Mouse (Mus musculus): Measurements from ENCODE around the gene Smim22. TPM values are rescaled to one million over a fixed set of nuclear protein-coding genes. Genes with fewer than 3 reads are reported as not detected.

Gene Smim22
- not detected for polyA plus RNA-seq (2017; shearing (Covaris generic))

GRCm38 (mm10) chr16:5007067-5007466 lies at the start of gene Smim22:
TSS of gene Smim22 (plus strand) at chr16:5007288.
- ATAC-seq: no peak

- ATAC-seq: no peak
These were observed 49.6 kb upstream of the Smim22 start for GRCm38 (mm10) chr16:4957446-4957845.

GRCm38 (mm10) chr16:4960260-4960659 lies 46.8 kb upstream of the Smim22 start:
- no peak for ATAC-seq

DNA sequence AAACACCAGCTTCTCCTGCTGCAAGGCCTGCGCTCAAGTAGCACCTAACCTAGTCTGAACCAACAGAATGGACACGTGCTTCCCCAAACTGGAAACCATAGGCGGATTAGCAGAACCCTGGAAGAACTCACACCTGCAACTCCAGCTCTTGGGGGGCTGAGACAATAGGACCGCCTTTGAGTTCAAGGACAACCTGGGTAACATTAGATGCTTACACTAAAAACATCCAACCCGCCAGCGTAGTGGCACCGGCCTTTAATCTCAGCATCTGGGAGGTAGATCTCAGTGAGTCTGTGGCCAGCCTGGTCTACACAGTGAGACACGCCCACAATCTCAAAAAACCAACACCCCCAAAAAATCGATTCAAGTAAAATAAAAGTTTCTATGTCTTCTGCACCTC lies 43.7 kb upstream of the Smim22 start:
- no peak for ATAC-seq

- peak; percentile 95 for ATAC-seq
These were observed 43.0 kb upstream of the Smim22 start, which contains the start of gene Anks3 for GRCm38 (mm10) chr16:4963797-4964709. TSS of gene Anks3 (minus strand) at chr16:4964205.

- ATAC-seq: peak; percentile 8
These were observed 42.2 kb upstream of the Smim22 start for GRCm38 (mm10) chr16:4964731-4965391.

- no peak for ATAC-seq
These were observed 41.5 kb upstream of the Smim22 start for GRCm38 (mm10) chr16:4965392-4966129.

GRCm38 (mm10) chr16:4968426-4968825 lies 38.7 kb upstream of the Smim22 start:
- ATAC-seq: no peak

GRCm38 (mm10) chr16:4969055-4969843 lies 37.8 kb upstream of the Smim22 start:
- no peak for ATAC-seq

DNA sequence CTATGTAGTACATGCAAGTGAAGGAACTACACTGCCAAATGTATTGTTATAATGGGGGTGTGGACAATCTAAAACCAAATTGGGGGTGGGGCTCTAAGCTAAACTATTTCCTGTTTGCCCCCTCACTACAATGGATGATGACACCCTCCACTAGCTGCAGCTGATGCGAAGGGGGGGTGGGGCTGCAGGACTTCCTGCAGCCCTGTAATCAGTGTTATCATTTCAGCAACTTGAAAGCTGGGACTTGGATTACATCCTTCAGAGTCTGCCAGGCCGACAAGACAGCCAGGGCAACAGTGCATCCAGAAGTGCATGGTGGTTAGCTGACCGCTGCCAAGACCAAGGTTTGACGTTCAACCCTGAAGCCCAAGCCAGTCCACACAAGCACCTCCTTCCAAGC lies 35.5 kb upstream of the Smim22 start:
- ATAC-seq: no peak

- ATAC-seq: no peak
These were observed 32.6 kb upstream of the Smim22 start for GRCm38 (mm10) chr16:4974521-4974920.

- ATAC-seq: no peak
These were observed 30.9 kb upstream of the Smim22 start for GRCm38 (mm10) chr16:4976180-4976579.

DNA sequence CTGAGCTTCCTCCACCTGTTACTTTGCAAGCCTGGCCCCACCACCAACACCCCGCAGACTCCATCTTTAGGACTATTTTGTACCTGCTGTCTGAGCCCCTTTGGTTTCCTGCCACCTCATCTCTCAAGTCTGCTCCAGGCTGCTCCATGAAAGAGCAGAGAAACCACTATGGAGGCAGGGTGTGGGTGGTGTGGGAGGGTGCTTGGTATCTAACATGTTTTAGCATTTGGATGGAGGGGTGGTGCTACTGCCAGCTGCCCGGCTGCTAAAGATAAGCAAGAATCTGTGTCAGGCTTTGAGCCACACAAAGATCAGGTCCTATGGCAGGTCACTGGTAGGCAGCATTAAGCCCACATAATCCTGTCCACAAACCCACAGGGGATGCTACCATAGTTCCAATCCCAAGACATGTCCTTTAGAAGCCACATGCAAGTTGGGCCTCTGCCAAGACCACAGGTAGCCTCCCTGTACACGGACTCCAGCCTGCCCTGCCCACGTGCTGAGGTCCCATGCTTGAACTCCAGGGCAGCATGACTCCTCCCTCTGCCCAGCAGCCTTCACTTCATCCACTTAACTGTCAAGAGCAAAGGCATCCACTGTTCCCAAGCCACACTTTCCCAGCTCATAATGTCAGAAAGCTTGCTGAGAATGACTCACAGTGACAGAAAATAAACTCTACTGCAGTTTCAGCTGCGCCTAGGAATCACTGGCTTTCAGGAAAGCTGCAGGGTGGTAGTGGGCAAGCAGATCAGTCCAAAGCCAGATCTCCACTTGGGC lies 28.6 kb upstream of the Smim22 start:
- ATAC-seq: no peak

- ATAC-seq: no peak
These were observed 27.2 kb upstream of the Smim22 start for GRCm38 (mm10) chr16:4979755-4980380.

- no peak for ATAC-seq
These were observed 22.4 kb upstream of the Smim22 start for GRCm38 (mm10) chr16:4984717-4985116.

GRCm38 (mm10) chr16:4993276-4993675 lies 13.8 kb upstream of the Smim22 start:
- ATAC-seq: no peak

DNA sequence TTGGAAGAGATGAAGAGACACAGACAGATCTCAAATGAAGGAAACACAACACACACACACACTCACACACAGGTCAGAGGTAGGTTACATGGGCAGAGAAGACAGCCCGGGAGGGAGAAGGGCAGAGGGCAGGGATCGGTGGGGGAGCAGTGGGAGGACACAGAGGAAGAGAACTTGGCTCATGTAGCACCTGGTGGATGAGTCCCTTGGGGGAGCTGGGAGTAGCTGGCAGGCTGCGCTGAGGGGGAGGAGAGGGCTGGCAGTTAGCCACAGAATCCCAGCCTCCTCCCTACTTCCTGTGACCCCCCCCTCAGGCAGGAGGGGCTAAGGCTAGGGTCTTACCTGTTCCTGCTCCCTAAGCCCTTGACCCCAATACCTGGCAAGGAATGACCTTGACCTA lies 9.5 kb upstream of the Smim22 start, which contains the start of gene Sept12:
Gene Sept12, minus strand, starts transcription at position 300 of the 400 bp plus-strand sequence.
- no peak for ATAC-seq

GRCm38 (mm10) chr16:4998984-4999383 lies 8.1 kb upstream of the Smim22 start:
- ATAC-seq: no peak

DNA sequence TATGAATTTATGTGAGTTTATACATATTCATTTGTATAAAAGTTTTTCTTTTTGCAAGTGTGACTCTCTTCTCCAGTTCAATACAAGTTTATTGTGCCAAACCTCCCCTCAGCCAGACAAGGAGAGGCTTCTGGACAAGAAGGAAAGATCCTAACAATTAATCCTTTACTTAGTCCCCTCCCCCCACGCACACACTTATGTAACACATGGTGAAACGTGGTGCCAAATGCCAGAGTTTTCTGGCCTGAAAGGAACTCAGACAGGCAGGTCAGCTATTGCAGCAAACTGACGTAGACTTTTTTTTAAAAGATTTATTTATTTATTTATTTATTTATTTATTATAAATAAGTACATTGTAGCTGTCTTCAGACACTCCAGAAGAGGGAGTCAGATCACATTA lies 6.5 kb upstream of the Smim22 start:
- ATAC-seq: no peak

- ATAC-seq: no peak
These were observed 404 bp downstream of the Smim22 start for GRCm38 (mm10) chr16:5007492-5007891.

DNA sequence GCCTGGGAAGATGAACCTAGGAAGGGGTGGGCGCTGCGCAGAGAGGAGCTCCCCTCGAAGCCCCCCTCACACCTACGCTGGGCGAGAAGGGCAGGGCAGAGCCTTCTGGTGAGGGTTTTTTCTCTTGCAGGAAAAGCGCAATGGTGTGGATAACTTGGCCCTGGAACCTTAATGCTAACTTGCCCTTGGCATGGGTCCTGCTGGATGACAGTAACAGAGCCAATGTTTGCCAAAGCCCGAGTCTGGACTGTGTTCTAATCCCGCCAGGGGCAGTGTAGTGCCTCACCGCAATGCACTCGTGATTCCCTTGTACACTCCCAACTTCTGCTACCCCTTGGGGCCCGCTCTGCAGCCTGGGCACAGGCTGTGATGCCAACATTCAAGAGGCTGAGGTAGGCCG lies 988 bp downstream of the Smim22 start:
- no peak for ATAC-seq
